Mouse (Mus musculus) hindbrain, embryonic 14.5 days (tissue): Measurements from ENCODE around the gene Proser1. TPM values are rescaled to one million over a fixed set of nuclear protein-coding genes. Genes with fewer than 3 reads are reported as not detected.
A peak's percentile ranks its signal among the peaks of the same experiment; 100 is the strongest.

ENCODE experiments used
- ATAC-seq: fragments of 200-750 bp; cut with Nextera tagmentation; 2 replicates; pipeline ENCODE4 v1.8.0; 2017; ENCODE audit warnings: moderate number of reproducible peaks, mild to moderate bottlenecking, moderate TSS enrichment, moderate library complexity; ENCODE audit not compliant: low FRiP score
- DNase-seq: peaks from one replicate; pipeline ENCODE4 v3.0.0-alpha.2; 2015; ENCODE audit warnings: low spot score
- H3K27ac ChIP-seq: fragments of 300-500 bp; sonication (generic); 2 replicates; pipeline ENCODE4 v1.5.1; 2014; ENCODE audit warnings: mild to moderate bottlenecking, moderate library complexity
- H3K27me3 ChIP-seq: fragments of 300-500 bp; sonication (generic); 2 replicates; pipeline ENCODE4 v1.6.1; 2014; ENCODE audit warnings: mild to moderate bottlenecking, low read length, mixed read lengths; ENCODE audit not compliant: control insufficient read depth, insufficient read depth
- H3K36me3 ChIP-seq: fragments of 300-500 bp; sonication (generic); replicated peaks from 2 replicates; pipeline ENCODE4 v1.6.1; 2014; ENCODE audit not compliant: control insufficient read depth, insufficient read depth
- H3K4me1 ChIP-seq: fragments of 300-500 bp; sonication (generic); replicated peaks from 2 replicates; pipeline ENCODE4 v1.6.1; 2014; ENCODE audit warnings: antibody characterized with exemption, low read length, mixed read lengths; ENCODE audit not compliant: control insufficient read depth, insufficient read depth
- H3K4me2 ChIP-seq: fragments of 300-500 bp; sonication (generic); replicated peaks from 2 replicates; pipeline ENCODE4 v1.6.1; 2014; ENCODE audit warnings: mild to moderate bottlenecking, moderate library complexity
- H3K4me3 ChIP-seq: fragments of 300-500 bp; sonication (generic); replicated peaks from 2 replicates; pipeline ENCODE4 v1.5.1; 2014; ENCODE audit warnings: mild to moderate bottlenecking, low read length
- H3K9ac ChIP-seq: fragments of 300-500 bp; sonication (generic); 2 replicates; pipeline ENCODE4 v1.6.1; 2014
- H3K9me3 ChIP-seq: fragments of 300-500 bp; sonication (generic); 2 replicates; pipeline ENCODE4 v1.6.1; 2016; ENCODE audit warnings: low read length; ENCODE audit not compliant: control insufficient read depth
- WGBS: fragments of 180-500 bp; shearing (Covaris S2); extraction: QIAGEN DNeasy Blood & Tissue Kit; methylation state at CpG from one replicate; pipeline ENCODE4 v1.1.7; 2014; 5-methylcytosine and 5-hydroxymethylcytosine counted together
- polyA plus RNA-seq: library from polyadenylated mRNA; unstranded; fragments of >200 nt; fragmentation: Nextera tagmentation; extraction: Ambion mirVana; gene quantifications from 2 replicates; pipeline ENCODE4 v1.2.1, GENCODE M21; 2014

The Proser1 gene
- polyA plus RNA-seq, 1 experiment from 2014 or later, result 15.9 TPM

- Histone ChIP-seq H3K4me2 (no peak overlapping the region), H3K27ac (no peak overlapping the region), H3K27me3 (no peaks in the 10 kb centered on the region), H3K9me3 (no peaks in the 10 kb centered on the region), H3K36me3 (peaks cover 9% of the 10 kb centered on the region), H3K4me1 (no peaks in the 10 kb centered on the region), H3K9ac (no peak overlapping the region), H3K4me3 (no peak overlapping the region)
- ATAC-seq (peak; percentile 72), DNase-seq (peak; percentile 34)
- 31% methylated on average over 5 of the region's 5 CpGs for WGBS
Observed at GRCm38 (mm10) chr3:53445540-53445939, 17.9 kb upstream of the Proser1 start.

DNA sequence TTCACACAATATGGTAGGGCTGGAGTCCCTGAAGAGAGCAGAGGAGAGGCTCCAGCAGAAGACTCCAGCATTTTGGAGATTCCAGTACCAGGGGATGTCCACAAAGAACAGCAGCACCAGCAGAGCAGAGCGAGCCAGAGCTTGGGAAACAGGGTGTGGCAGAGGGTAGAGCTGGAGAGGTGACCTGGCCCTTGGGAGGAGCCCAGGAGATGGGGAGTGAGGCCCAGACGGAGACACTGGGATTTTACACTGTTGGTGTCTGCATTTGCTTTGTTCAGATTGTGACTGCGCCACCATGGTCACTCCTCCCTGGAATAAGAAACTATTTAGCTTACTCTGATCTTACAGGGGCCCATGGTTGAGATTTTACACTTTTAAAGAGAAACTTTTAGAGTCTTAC is 16.7 kb upstream of the Proser1 start:
- ATAC-seq, result no peak

DNA sequence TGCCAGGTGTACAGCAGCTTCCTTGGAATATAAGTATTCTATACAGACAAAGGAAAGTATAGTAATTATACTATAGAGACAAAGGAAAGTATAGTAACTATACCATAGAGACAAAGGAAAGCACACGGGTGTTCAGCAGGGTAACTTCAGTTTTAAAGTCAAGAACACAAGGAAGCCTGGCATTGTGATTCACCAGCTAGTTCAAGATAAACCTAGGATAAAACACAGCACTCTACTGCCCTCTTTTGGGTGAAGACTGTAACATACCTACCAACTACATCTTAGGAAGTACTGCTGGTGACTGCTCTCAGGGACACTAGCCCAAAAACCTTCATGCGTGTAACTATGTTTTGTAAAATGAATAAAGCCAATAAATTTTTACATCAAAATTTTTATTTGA is 15.3 kb upstream of the Proser1 start:
- ATAC-seq (peak; percentile 70), DNase-seq (peak; percentile 97)
- Histone ChIP-seq H3K9ac (no peak overlapping the region), H3K4me2 (no peak overlapping the region), H3K36me3 (peaks cover 35% of the 10 kb centered on the region), H3K4me3 (no peak overlapping the region), H3K27me3 (no peaks in the 10 kb centered on the region), H3K9me3 (no peaks in the 10 kb centered on the region), H3K27ac (no peak overlapping the region), H3K4me1 (no peaks in the 10 kb centered on the region)
- WGBS, result 26% methylated on average over 2 of the region's 2 CpGs

More for the DNA sequence above, 16.7 kb upstream of the Proser1 start:
- H3K27ac ChIP-seq, result no peak overlapping the region
- no peak overlapping the region for H3K4me2 ChIP-seq
- no peaks in the 10 kb centered on the region for H3K27me3 ChIP-seq
- peaks cover 21% of the 10 kb centered on the region for H3K36me3 ChIP-seq
- no peak overlapping the region for H3K4me3 ChIP-seq
- no peak overlapping the region for H3K9ac ChIP-seq
- WGBS, result 88% methylated on average over 3 of the region's 3 CpGs
- no peak for DNase-seq
- no peaks in the 10 kb centered on the region for H3K9me3 ChIP-seq
- H3K4me1 ChIP-seq, result no peaks in the 10 kb centered on the region

DNA sequence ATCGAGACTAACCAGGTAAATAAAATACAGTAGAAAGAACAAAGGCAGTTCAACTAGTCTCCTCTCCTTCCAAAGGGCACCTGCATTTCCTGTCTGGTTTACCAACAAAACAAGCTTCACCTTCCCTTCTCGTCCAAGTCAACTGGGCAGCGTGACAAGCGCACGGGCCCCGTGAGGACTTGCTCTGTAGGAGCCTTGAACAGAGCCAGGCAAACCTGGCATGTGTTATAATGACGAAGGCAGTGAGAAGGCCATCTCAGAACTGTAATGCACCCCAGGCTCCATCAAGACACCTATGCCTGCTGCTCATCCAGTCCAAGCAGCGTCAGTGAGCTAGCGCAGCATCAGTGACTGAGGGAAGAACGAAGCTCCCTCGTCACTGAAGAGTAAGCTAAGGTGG is 12.8 kb upstream of the Proser1 start:
- Histone ChIP-seq H3K27me3 (no peaks in the 10 kb centered on the region), H3K4me1 (no peaks in the 10 kb centered on the region), H3K27ac (no peak overlapping the region), H3K36me3 (peaks cover 60% of the 10 kb centered on the region), H3K4me2 (no peak overlapping the region), H3K9me3 (no peaks in the 10 kb centered on the region), H3K4me3 (no peak overlapping the region), H3K9ac (no peak overlapping the region)
- DNase-seq, result no peak
- no peak for ATAC-seq
- WGBS, result 93% methylated on average over 11 of the region's 11 CpGs

- peaks cover 76% of the 10 kb centered on the region for H3K36me3 ChIP-seq
- 95% methylated on average over 10 of the region's 10 CpGs for WGBS
- no peaks in the 10 kb centered on the region for H3K4me1 ChIP-seq
- H3K4me2 ChIP-seq, result no peak overlapping the region
- H3K27ac ChIP-seq, result no peak overlapping the region
- no peaks in the 10 kb centered on the region for H3K9me3 ChIP-seq
- no peak overlapping the region for H3K9ac ChIP-seq
- no peak for DNase-seq
- no peak overlapping the region for H3K4me3 ChIP-seq
- no peak for ATAC-seq
- no peaks in the 10 kb centered on the region for H3K27me3 ChIP-seq
Observed at GRCm38 (mm10) chr3:53452351-53452750, 11.1 kb upstream of the Proser1 start.

DNA sequence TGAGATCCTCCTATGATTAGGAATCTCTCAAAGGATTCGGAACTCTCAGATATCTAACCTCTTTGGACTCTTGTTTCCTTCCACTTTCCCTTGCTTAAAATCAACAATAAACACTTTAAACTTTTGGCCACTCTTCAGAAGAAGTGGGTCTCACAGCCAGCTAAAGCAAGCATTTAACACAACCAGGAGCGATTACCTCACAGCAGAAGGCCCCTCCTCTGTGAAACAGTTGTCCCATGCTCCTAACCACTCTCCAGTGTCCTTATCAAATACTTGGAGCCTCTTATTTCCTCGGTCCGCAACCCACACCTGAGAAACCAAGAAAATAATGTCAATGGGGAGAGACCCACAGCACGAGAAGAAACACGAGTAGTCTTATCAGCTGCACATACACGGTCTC is 10.1 kb upstream of the Proser1 start:
- H3K27me3 ChIP-seq, result no peaks in the 10 kb centered on the region
- no peak overlapping the region for H3K4me3 ChIP-seq
- no peak overlapping the region for H3K27ac ChIP-seq
- H3K9me3 ChIP-seq, result no peaks in the 10 kb centered on the region
- no peak for ATAC-seq
- H3K36me3 ChIP-seq, result peaks cover 86% of the 10 kb centered on the region
- no peak overlapping the region for H3K9ac ChIP-seq
- no peaks in the 10 kb centered on the region for H3K4me1 ChIP-seq
- no peak for DNase-seq
- 96% methylated on average over 7 of the region's 7 CpGs for WGBS
- H3K4me2 ChIP-seq, result no peak overlapping the region

DNA sequence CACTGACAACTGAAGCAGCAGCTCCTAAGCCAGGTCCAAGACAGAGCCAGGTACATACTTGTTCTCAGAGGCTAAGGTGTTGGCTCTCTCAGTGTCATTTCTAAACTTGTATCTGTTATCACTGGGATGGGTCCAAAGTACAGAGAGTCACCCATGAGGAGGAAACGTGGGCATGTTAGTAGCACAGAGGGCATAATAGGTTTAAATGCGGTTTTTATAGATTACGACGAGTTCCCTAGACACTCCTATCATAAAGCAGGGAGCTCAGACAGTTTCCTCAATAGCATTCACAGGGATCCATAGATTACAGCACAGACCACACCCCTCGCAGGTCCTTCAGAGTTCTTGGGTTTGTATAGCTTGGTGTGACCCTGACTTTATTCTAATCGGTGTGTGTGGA is 9.5 kb upstream of the Proser1 start:
- DNase-seq (no peak), ATAC-seq (no peak)
- no peak overlapping the region for H3K27ac ChIP-seq
- H3K9ac ChIP-seq, result no peak overlapping the region
- H3K4me2 ChIP-seq, result no peak overlapping the region
- no peaks in the 10 kb centered on the region for H3K27me3 ChIP-seq
- WGBS, result 97% methylated on average over 6 of the region's 6 CpGs
- peaks cover 91% of the 10 kb centered on the region for H3K36me3 ChIP-seq
- H3K4me3 ChIP-seq, result no peak overlapping the region
- no peaks in the 10 kb centered on the region for H3K9me3 ChIP-seq
- no peaks in the 10 kb centered on the region for H3K4me1 ChIP-seq

GRCm38 (mm10) chr3:53454561-53454960 is 8.9 kb upstream of the Proser1 start:
- H3K9me3 ChIP-seq, result no peaks in the 10 kb centered on the region
- H3K4me2 ChIP-seq, result no peak overlapping the region
- 95% methylated on average over 6 of the region's 6 CpGs for WGBS
- DNase-seq (no peak), ATAC-seq (no peak)
- H3K27me3 ChIP-seq, result no peaks in the 10 kb centered on the region
- H3K4me3 ChIP-seq, result no peak overlapping the region
- peaks cover 95% of the 10 kb centered on the region for H3K36me3 ChIP-seq
- no peak overlapping the region for H3K27ac ChIP-seq
- H3K4me1 ChIP-seq, result no peaks in the 10 kb centered on the region
- no peak overlapping the region for H3K9ac ChIP-seq

DNA sequence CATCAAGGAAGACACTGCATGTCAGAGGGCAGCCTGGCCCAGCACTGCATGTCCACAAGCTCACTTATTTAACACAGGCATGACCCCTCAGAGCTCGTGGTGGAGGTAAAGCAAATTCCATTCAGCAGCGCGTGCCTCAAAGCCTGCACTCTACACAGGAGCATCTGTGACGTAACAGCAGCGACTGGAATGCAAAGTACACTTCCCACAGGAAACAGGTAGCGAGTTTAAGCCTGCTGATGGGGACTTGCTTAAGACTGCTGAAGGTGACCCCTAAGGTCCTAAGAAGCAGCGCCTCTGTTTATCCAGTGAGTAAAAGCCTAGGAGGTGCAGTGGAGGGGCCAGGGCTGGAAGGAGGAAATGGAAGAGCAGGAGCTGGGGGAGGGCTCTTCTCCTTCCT is 8.5 kb upstream of the Proser1 start:
- peaks cover 96% of the 10 kb centered on the region for H3K36me3 ChIP-seq
- no peak overlapping the region for H3K9ac ChIP-seq
- WGBS, result 85% methylated on average over 7 of the region's 7 CpGs

DNA sequence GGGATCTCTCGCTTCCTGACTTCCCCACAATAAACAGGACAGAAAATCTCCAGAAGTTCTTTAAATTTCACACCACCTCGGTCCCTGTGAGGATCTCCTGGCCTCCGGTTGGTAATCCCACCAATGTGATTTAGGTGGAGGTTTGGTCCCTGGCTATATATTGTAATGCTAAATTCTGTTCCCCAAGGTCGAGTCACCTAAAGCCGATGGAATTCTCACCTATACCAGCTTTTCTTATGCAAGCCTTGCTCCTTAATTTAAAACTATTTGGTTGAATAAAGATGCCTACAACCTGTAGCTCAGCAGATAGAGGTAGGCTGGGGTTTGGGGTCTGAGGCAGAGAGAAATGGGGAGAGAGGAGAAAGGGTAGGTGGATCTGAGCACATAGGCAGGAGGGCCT is 5.7 kb upstream of the Proser1 start:
- DNase-seq, result no peak
- ATAC-seq, result no peak
- Histone ChIP-seq H3K27ac (no peak overlapping the region), H3K9ac (no peak overlapping the region), H3K36me3 (peaks cover 78% of the 10 kb centered on the region), H3K9me3 (no peaks in the 10 kb centered on the region), H3K27me3 (no peaks in the 10 kb centered on the region), H3K4me1 (peaks cover 8% of the 10 kb centered on the region; the same call in 1 of the 2 replicates), H3K4me3 (no peak overlapping the region), H3K4me2 (no peak overlapping the region)
- WGBS, result 78% methylated on average over 5 of the region's 5 CpGs

More for the DNA sequence above, 8.5 kb upstream of the Proser1 start:
- no peak overlapping the region for H3K4me2 ChIP-seq
- no peak overlapping the region for H3K27ac ChIP-seq
- ATAC-seq (no peak), DNase-seq (no peak)
- no peak overlapping the region for H3K4me3 ChIP-seq
- no peaks in the 10 kb centered on the region for H3K9me3 ChIP-seq
- H3K4me1 ChIP-seq, result no peaks in the 10 kb centered on the region
- H3K27me3 ChIP-seq, result no peaks in the 10 kb centered on the region
